Mouse (Mus musculus) stomach, postnatal 0 days (tissue): ENCODE measurements around the gene Gm572.

ENCODE experiments used
- CTCF ChIP-seq: IDR thresholded peaks from 2 replicates; pipeline ENCODE4 v1.5.1; 2016; ENCODE audit warnings: antibody characterized with exemption, low read depth, mild to moderate bottlenecking, moderate library complexity
- EP300 ChIP-seq: optimal IDR thresholded peaks from 2 replicates; pipeline ENCODE3; 2016; ENCODE audit warnings: antibody characterized with exemption

- TF ChIP-seq CTCF (no peak), EP300 (no peak)
Observed at GRCm38 (mm10) chr4:148691185-148691584, 48.1 kb downstream of the Gm572 start.
